Mouse (Mus musculus): ENCODE results near the gene Olfr912. TPM values are rescaled to one million over a fixed set of nuclear protein-coding genes. Genes with fewer than 3 reads are reported as not detected.

The Olfr912 gene
- polyA plus RNA-seq (2015; fragmentation: Nextera tagmentation; extraction: Ambion mirVana) = not detected in 2 replicates

DNA sequence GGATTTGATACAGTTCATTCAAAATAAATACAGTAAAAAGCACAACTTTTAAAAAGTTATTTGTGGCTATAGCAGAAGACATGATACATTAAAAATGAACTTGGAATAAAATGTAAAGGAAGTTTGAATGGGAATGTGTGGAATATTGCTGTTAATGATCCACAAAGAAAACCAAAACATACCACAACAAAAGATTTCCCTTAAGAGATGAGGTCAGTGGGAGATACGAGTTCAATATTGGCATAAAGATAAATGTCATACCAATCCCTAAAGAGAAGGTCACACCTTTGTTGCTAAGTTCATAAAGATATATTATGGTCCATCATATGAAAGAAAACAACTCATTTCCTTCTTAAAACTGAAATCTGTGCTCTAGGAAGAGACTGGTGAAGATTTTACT, at the start of gene Olfr912:
Olfr912 (plus strand) TSS at position 301 of the 400 bp plus-strand sequence.

GRCm38 (mm10) chr9:38537549-38537948, 42.4 kb upstream of the Olfr912 start, which contains the start of gene Olfr910:
TSS of gene Olfr910 (plus strand) at chr9:38537849.

DNA sequence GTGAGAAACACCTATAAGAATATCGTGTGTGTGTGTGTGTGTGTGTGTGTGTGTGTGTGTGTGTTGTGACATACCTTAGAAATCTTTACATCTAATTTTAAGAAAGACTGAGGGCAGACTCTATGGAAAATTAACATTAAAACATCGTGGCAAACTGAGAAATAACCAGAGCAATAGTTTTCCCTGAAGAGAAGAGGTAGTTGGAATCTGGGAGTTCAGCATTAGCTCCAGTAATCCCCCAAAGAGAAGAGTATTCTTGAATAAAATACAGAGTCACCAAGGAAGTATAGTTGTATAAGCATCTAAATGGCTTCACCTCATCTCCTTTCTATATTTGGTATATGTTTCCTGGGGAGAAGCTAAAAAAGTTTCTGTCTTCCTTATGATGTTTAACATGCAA, 12.5 kb downstream of the Olfr912 start, which contains the start of gene Olfr913:
Olfr913 (plus strand) TSS at position 301 of the 400 bp plus-strand sequence.

GRCm38 (mm10) chr9:38604802-38605201, 24.8 kb downstream of the Olfr912 start, which contains the start of gene Olfr914:
TSS of gene Olfr914 (plus strand) at chr9:38605102.

Other genes starting within 250 kb of the Olfr912 start
- not detected in 2 replicates for gene Olfr898, start 231.8 kb upstream of the Olfr912 start, polyA plus RNA-seq (2015; fragmentation: Nextera tagmentation; extraction: Ambion mirVana)
- gene Olfr250, start 213.3 kb upstream of the Olfr912 start, polyA plus RNA-seq (2015; fragmentation: Nextera tagmentation; extraction: Ambion mirVana) = not detected in 2 replicates
- gene Olfr251, start 203.1 kb upstream of the Olfr912 start, polyA plus RNA-seq (2015; fragmentation: Nextera tagmentation; extraction: Ambion mirVana) = not detected in 2 replicates
- not detected in 2 replicates for gene Olfr147, start 178.5 kb upstream of the Olfr912 start, polyA plus RNA-seq (2015; fragmentation: Nextera tagmentation; extraction: Ambion mirVana)
- gene Olfr901, start 150.7 kb upstream of the Olfr912 start, polyA plus RNA-seq (2015; fragmentation: Nextera tagmentation; extraction: Ambion mirVana) = not detected in 2 replicates
- not detected in 2 replicates for gene Olfr902, start 132.5 kb upstream of the Olfr912 start, polyA plus RNA-seq (2015; fragmentation: Nextera tagmentation; extraction: Ambion mirVana)
- gene Olfr904, start 117.0 kb upstream of the Olfr912 start, polyA plus RNA-seq (2015; fragmentation: Nextera tagmentation; extraction: Ambion mirVana) = not detected in 2 replicates
- not detected in 2 replicates for gene Olfr905, start 109.1 kb upstream of the Olfr912 start, polyA plus RNA-seq (2015; fragmentation: Nextera tagmentation; extraction: Ambion mirVana)
- gene Olfr906, start 93.1 kb upstream of the Olfr912 start, polyA plus RNA-seq (2015; fragmentation: Nextera tagmentation; extraction: Ambion mirVana) = not detected in 2 replicates
- gene Olfr907, start 84.4 kb upstream of the Olfr912 start, polyA plus RNA-seq (2015; fragmentation: Nextera tagmentation; extraction: Ambion mirVana) = not detected in 2 replicates
- gene Olfr911-ps1, start 58.6 kb upstream of the Olfr912 start, polyA plus RNA-seq (2015; fragmentation: Nextera tagmentation; extraction: Ambion mirVana) = not detected in 2 replicates
- gene Olfr910, start 42.3 kb upstream of the Olfr912 start, polyA plus RNA-seq (2015; fragmentation: Nextera tagmentation; extraction: Ambion mirVana) = not detected in 2 replicates
- gene Olfr913, start 12.6 kb downstream of the Olfr912 start, polyA plus RNA-seq (2015; fragmentation: Nextera tagmentation; extraction: Ambion mirVana) = not detected in 2 replicates
- not detected in 2 replicates for gene Olfr914, start 24.9 kb downstream of the Olfr912 start, polyA plus RNA-seq (2015; fragmentation: Nextera tagmentation; extraction: Ambion mirVana)
- gene Olfr916, start 79.7 kb downstream of the Olfr912 start, polyA plus RNA-seq (2015; fragmentation: Nextera tagmentation; extraction: Ambion mirVana) = not detected in 2 replicates
- gene Olfr917, start 85.7 kb downstream of the Olfr912 start, polyA plus RNA-seq (2015; fragmentation: Nextera tagmentation; extraction: Ambion mirVana) = not detected in 2 replicates
- gene Olfr918, start 94.4 kb downstream of the Olfr912 start, polyA plus RNA-seq (2015; fragmentation: Nextera tagmentation; extraction: Ambion mirVana) = not detected in 2 replicates
- not detected in 2 replicates for gene Olfr919, start 123.5 kb downstream of the Olfr912 start, polyA plus RNA-seq (2015; fragmentation: Nextera tagmentation; extraction: Ambion mirVana)
- 30.6 and 30.8 TPM in 2 replicates for gene Vwa5a, start 138.1 kb downstream of the Olfr912 start, polyA plus RNA-seq (2015; fragmentation: Nextera tagmentation; extraction: Ambion mirVana)
- 0.02 and 0.06 TPM in 2 replicates for gene Olfr920, start 172.1 kb downstream of the Olfr912 start, polyA plus RNA-seq (2015; fragmentation: Nextera tagmentation; extraction: Ambion mirVana)
- not detected in 2 replicates for gene Olfr921, start 192.9 kb downstream of the Olfr912 start, polyA plus RNA-seq (2015; fragmentation: Nextera tagmentation; extraction: Ambion mirVana)
- not detected in 2 replicates for gene Olfr922, start 234.4 kb downstream of the Olfr912 start, polyA plus RNA-seq (2015; fragmentation: Nextera tagmentation; extraction: Ambion mirVana)
- gene Olfr923, start 246.4 kb downstream of the Olfr912 start, polyA plus RNA-seq (2015; fragmentation: Nextera tagmentation; extraction: Ambion mirVana) = not detected in 2 replicates

Data from urinary bladder, postnatal 0 days (tissue).